Mouse (Mus musculus): ENCODE measurements at regions not wholly inside any gene's neighbourhood (a gene's known extent, or its start where the extent isn't known, plus 50 kb on each side); places are given as distances from the start of the nearest gene placed in this dataset.

- TF ChIP-seq GATA1 (IDR thresholded peaks at IDR 0.05; ENCODE audit: borderline replicate concordance, low read length) (no peak), FLI1 (IDR thresholded peaks at IDR 0.05; ENCODE audit: low read length) (no peak)
Measured at GRCm38 (mm10) chr4:81625348-81625934, 182.8 kb upstream of the Mpdz start.
